Mouse (Mus musculus) heart, embryonic 14.5 days (tissue): ENCODE data around the gene Amigo1. TPM values are rescaled to one million over a fixed set of nuclear protein-coding genes. Genes with fewer than 3 reads are reported as not detected.
A peak's percentile ranks its signal among the peaks of the same experiment; 100 is the strongest.

Experiments
- ATAC-seq: fragments of 200-750 bp; cut with Nextera tagmentation; 2 replicates; pipeline ENCODE4 v1.8.0; 2017; ENCODE audit warnings: low read depth, moderate TSS enrichment; ENCODE audit not compliant: insufficient number of reproducible peaks, insufficient read depth, low FRiP score
- H3K27ac ChIP-seq, 2 experiments: fragments of 200-500 bp in 1 of 2; fragments of 300-500 bp in 1 of 2; sonication (generic) in 1 of 2; replicated peaks in 1 of 2; 2 replicates each; pipeline ENCODE4 v1.5.1; 2012 to 2014; ENCODE audit warnings: low read depth in 2 of 2, low read length in 2 of 2, control low read depth in 1 of 2, mild to moderate bottlenecking in 1 of 2, mixed read lengths in 1 of 2; ENCODE audit not compliant: control insufficient read depth in 1 of 2, insufficient read depth in 1 of 2
- H3K27me3 ChIP-seq: fragments of 300-500 bp; sonication (generic); 2 replicates; pipeline ENCODE4 v1.6.1; 2014; ENCODE audit warnings: mild to moderate bottlenecking, low read length, control low read depth; ENCODE audit not compliant: control insufficient read depth, insufficient read depth
- H3K36me3 ChIP-seq: fragments of 300-500 bp; sonication (generic); 2 replicates; pipeline ENCODE4 v1.6.1; 2014; ENCODE audit warnings: mild to moderate bottlenecking, control low read depth, low read length, mixed read lengths; ENCODE audit not compliant: control insufficient read depth, insufficient read depth
- H3K4me1 ChIP-seq, 2 experiments: fragments of 200-500 bp in 1 of 2; fragments of 300-500 bp in 1 of 2; sonication (generic) in 1 of 2; 2 replicates each; pipeline ENCODE4 v1.6.1; 2012 to 2014; ENCODE audit warnings: low read length in 2 of 2, control low read depth in 1 of 2, mixed read lengths in 1 of 2; ENCODE audit not compliant: control insufficient read depth in 2 of 2, insufficient read depth in 2 of 2
- H3K4me2 ChIP-seq: fragments of 300-500 bp; sonication (generic); 2 replicates; pipeline ENCODE4 v1.6.1; 2014; ENCODE audit warnings: mild to moderate bottlenecking, low read length
- H3K4me3 ChIP-seq, 2 experiments: fragments of 200-500 bp in 1 of 2; fragments of 300-500 bp in 1 of 2; sonication (generic) in 1 of 2; 2 replicates each; pipeline ENCODE4 v1.5.1; 2012 to 2014; ENCODE audit warnings: low read length in 2 of 2, mild to moderate bottlenecking in 2 of 2, control low read depth in 1 of 2, low read depth in 1 of 2, moderate library complexity in 1 of 2; ENCODE audit not compliant: control insufficient read depth in 1 of 2, insufficient read depth in 1 of 2
- H3K9ac ChIP-seq: fragments of 300-500 bp; sonication (generic); 2 replicates; pipeline ENCODE4 v1.6.1; 2014; ENCODE audit warnings: mild to moderate bottlenecking, low read length
- H3K9me3 ChIP-seq: fragments of 300-500 bp; sonication (generic); 2 replicates; pipeline ENCODE4 v1.6.1; 2016; ENCODE audit warnings: low read length, control low read depth; ENCODE audit not compliant: control insufficient read depth
- WGBS: fragments of 180-500 bp; shearing (Covaris S2); extraction: QIAGEN DNeasy Blood & Tissue Kit; methylation state at CpG from one replicate; pipeline ENCODE4 v1.1.7; 2014; 5-methylcytosine and 5-hydroxymethylcytosine counted together
- polyA plus RNA-seq: library from polyadenylated mRNA; unstranded; fragments of >200 nt; fragmentation: Nextera tagmentation; extraction: Ambion mirVana; gene quantifications from 2 replicates; pipeline ENCODE4 v1.2.1, GENCODE M21; 2014

Amigo1 gene
- polyA plus RNA-seq, 1 experiment from 2014 or later = 2.6 TPM

GRCm38 (mm10) chr3:108167499-108167898 is 18.6 kb upstream of the Amigo1 start:
- Histone ChIP-seq H3K9me3 (no peaks in the 10 kb centered on the region), H3K4me3 (no peak overlapping the region), H3K36me3 (no peaks in the 10 kb centered on the region), H3K4me2 (no peak overlapping the region), H3K27me3 (peaks cover 6% of the 10 kb centered on the region; the same call in 1 of the 2 replicates), H3K27ac (no peak overlapping the region), H3K9ac (no peak overlapping the region), H3K4me1 (peaks cover 0 to 2% of the 10 kb centered on the region in 2 experiments; a peak in 1 of 4 replicates)
- no peak for ATAC-seq
- 58% methylated on average over 14 of the region's 14 CpGs for WGBS

- Histone ChIP-seq H3K4me3 (no peak overlapping the region), H3K27me3 (peaks cover 9% of the 10 kb centered on the region; the same call in 1 of the 2 replicates), H3K27ac (no peak overlapping the region), H3K4me2 (no peak overlapping the region), H3K36me3 (no peaks in the 10 kb centered on the region), H3K9ac (no peak overlapping the region), H3K9me3 (no peaks in the 10 kb centered on the region), H3K4me1 (peaks cover 0 to 2% of the 10 kb centered on the region in 2 experiments; a peak in 1 of 4 replicates)
- no peak for ATAC-seq
- 38% methylated on average over 3 of the region's 3 CpGs for WGBS
Observed at GRCm38 (mm10) chr3:108169199-108169598, 16.9 kb upstream of the Amigo1 start.

- H3K27ac ChIP-seq = no peak overlapping the region
- H3K36me3 ChIP-seq = no peaks in the 10 kb centered on the region
- no peak overlapping the region for H3K4me3 ChIP-seq
- ATAC-seq = peak; percentile 39
- 21% methylated on average over 14 of the region's 14 CpGs for WGBS
- H3K4me2 ChIP-seq = peak overlapping the region; percentile 35; the same call in 1 of the 2 replicates
- H3K27me3 ChIP-seq = 0 out of 2 replicates have a peak, but pooled peaks cover 6% of the 10 kb centered on the region
- H3K9me3 ChIP-seq = no peaks in the 10 kb centered on the region
- H3K9ac ChIP-seq = no peak overlapping the region
- H3K4me1 ChIP-seq = peaks cover 6 to 7% of the 10 kb centered on the region in 2 experiments
Observed at GRCm38 (mm10) chr3:108174672-108175531, 11.2 kb upstream of the Amigo1 start.

- Histone ChIP-seq H3K27me3 (peaks cover 5% of the 10 kb centered on the region; the same call in 1 of the 2 replicates), H3K4me3 (no peak overlapping the region), H3K27ac (no peak overlapping the region), H3K9me3 (no peaks in the 10 kb centered on the region), H3K9ac (no peak overlapping the region), H3K4me1 (peaks cover 6 to 7% of the 10 kb centered on the region in 2 experiments), H3K4me2 (no peak overlapping the region), H3K36me3 (no peaks in the 10 kb centered on the region)
- ATAC-seq = no peak
- WGBS = 69% methylated on average over 7 of the region's 7 CpGs
Observed at GRCm38 (mm10) chr3:108178756-108179715, 7.1 kb upstream of the Amigo1 start.

GRCm38 (mm10) chr3:108180514-108180913 is 5.6 kb upstream of the Amigo1 start:
- peaks cover 0 to 1% of the 10 kb centered on the region in 2 experiments; a peak in 1 of 4 replicates for H3K4me1 ChIP-seq
- H3K9ac ChIP-seq = no peak overlapping the region
- no peak for ATAC-seq
- 38% methylated on average over 2 of the region's 2 CpGs for WGBS
- H3K27me3 ChIP-seq = peaks cover 5% of the 10 kb centered on the region; the same call in 1 of the 2 replicates
- no peak overlapping the region for H3K27ac ChIP-seq
- H3K4me2 ChIP-seq = no peak overlapping the region
- H3K36me3 ChIP-seq = no peaks in the 10 kb centered on the region
- H3K4me3 ChIP-seq = no peak overlapping the region
- H3K9me3 ChIP-seq = no peaks in the 10 kb centered on the region

- no peak overlapping the region for H3K4me2 ChIP-seq
- no peaks in the 10 kb centered on the region for H3K9me3 ChIP-seq
- no peak overlapping the region for H3K4me3 ChIP-seq
- 76% methylated on average over 3 of the region's 3 CpGs for whole genome bisulfite sequencing
- H3K27me3 ChIP-seq = peaks cover 9% of the 10 kb centered on the region; the same call in 1 of the 2 replicates
- ATAC-seq = no peak
- H3K9ac ChIP-seq = no peak overlapping the region
- peaks cover 6% of the 10 kb centered on the region in 2 experiments; a peak in 2 of 4 replicates for H3K4me1 ChIP-seq
- H3K36me3 ChIP-seq = 0 out of 2 replicates have a peak, but pooled peaks cover 8% of the 10 kb centered on the region
- no peak overlapping the region for H3K27ac ChIP-seq
Observed at GRCm38 (mm10) chr3:108184742-108185141, 1.4 kb upstream of the Amigo1 start.

- Histone ChIP-seq H3K36me3 (0 out of 2 replicates have a peak, but pooled peaks cover 8% of the 10 kb centered on the region), H3K9ac (peak overlapping the region; percentile 75), H3K9me3 (no peaks in the 10 kb centered on the region), H3K4me1 (peaks cover 6% of the 10 kb centered on the region in 2 experiments; a peak in 2 of 4 replicates), H3K4me3 (peak overlapping the region; percentile 59 to 67), H3K4me2 (peak overlapping the region; percentile 78), H3K27ac (no peak overlapping the region), H3K27me3 (peaks cover 9% of the 10 kb centered on the region; the same call in 1 of the 2 replicates)
- ATAC-seq = no peak
- WGBS = 4% methylated on average over 16 of the region's 16 CpGs
Observed at GRCm38 (mm10) chr3:108185460-108186097, 556 bp upstream of the Amigo1 start.
